ENCODE assay signal across 8 mouse cellular contexts in genomic region chr5:114383184-114383904, GRCm38 (mm10). TPM values are rescaled to one million over a fixed set of nuclear protein-coding genes. Genes with fewer than 3 reads are reported as not detected.
DNase-seq lines count a peak whose midpoint lies in the region; ATAC-seq lines count a peak whose summit lies in the region.
"Had no signal": no experiment of that assay in that cellular context is flagged by ENCODE, and none has a peak within 500 bp of the region (broad histone marks: within the 10 kb centered on the region; RNA-seq: fewer than 3 reads in every experiment).

No protein-coding gene starts in this region.

- no peaks in the 10 kb centered on the region for H3K27me3 ChIP-seq in intestine, embryonic 14.5 days (replicated peaks; ENCODE audit: control insufficient read depth, insufficient read depth, low read length)
- H3K27me3 ChIP-seq in intestine, embryonic 15.5 days (replicated peaks), result no peaks in the 10 kb centered on the region
- H3K27me3 ChIP-seq in embryonic facial prominence, embryonic 10.5 days (replicated peaks; ENCODE audit: low read depth, poor library complexity, severe bottlenecking), result no peaks in the 10 kb centered on the region
- H3K27me3 ChIP-seq: megakaryocyte, embryonic 14.5 days had no signal

- peak; percentile 70 for DNase-seq in intestine, embryonic 14.5 days (ENCODE audit: low spot score)
- peak; percentile 76 for DNase-seq in 3T3-L1 (ENCODE audit: low read depth, low spot score)
- DNase-seq in B cell, adult 2 months, result peak; percentile 81 to 84
- peak; percentile 62 for DNase-seq in embryonic facial prominence, embryonic 10.5 days (ENCODE audit: low spot score)
- peak; percentile 62 for DNase-seq in retina, embryonic 14.5 days (ENCODE audit: low spot score)
- no peak for DNase-seq in gastrocnemius, postnatal 25 days

- H3K9me3 ChIP-seq in intestine, embryonic 14.5 days (ENCODE audit: control insufficient read depth, low read length), result no peaks in the 10 kb centered on the region
- no peaks in the 10 kb centered on the region for H3K9me3 ChIP-seq in intestine, embryonic 15.5 days
- H3K9me3 ChIP-seq in embryonic facial prominence, embryonic 10.5 days, result no peaks in the 10 kb centered on the region
- H3K9me3 ChIP-seq: megakaryocyte, embryonic 14.5 days had no signal

- H3K4me2 ChIP-seq in intestine, embryonic 14.5 days (ENCODE audit: low read length), result no peak overlapping the region
- no peak overlapping the region for H3K4me2 ChIP-seq in intestine, embryonic 15.5 days (replicated peaks)

- H3K27ac ChIP-seq in intestine, embryonic 14.5 days (ENCODE audit: low read depth), result no peak overlapping the region
- H3K27ac ChIP-seq in intestine, embryonic 15.5 days, result no peak overlapping the region
- H3K27ac ChIP-seq in embryonic facial prominence, embryonic 10.5 days (replicated peaks), result no peak overlapping the region

- no peak overlapping the region for H3K4me3 ChIP-seq in intestine, embryonic 14.5 days (ENCODE audit: low read depth, low read length)
- H3K4me3 ChIP-seq in intestine, embryonic 15.5 days (replicated peaks), result no peak overlapping the region
- H3K4me3 ChIP-seq in embryonic facial prominence, embryonic 10.5 days, result no peak overlapping the region

- no peak for ATAC-seq in intestine, embryonic 14.5 days (replicated peaks; ENCODE audit: low FRiP score, low TSS enrichment, low read depth)
- ATAC-seq in intestine, embryonic 15.5 days, result no peak

- H3K4me1 ChIP-seq in intestine, embryonic 14.5 days (replicated peaks; ENCODE audit: control insufficient read depth, insufficient read depth, low read length), result peaks cover 23% of the 10 kb centered on the region
- H3K4me1 ChIP-seq in intestine, embryonic 15.5 days (replicated peaks), result peaks cover 12% of the 10 kb centered on the region
- peaks cover 31% of the 10 kb centered on the region for H3K4me1 ChIP-seq in embryonic facial prominence, embryonic 10.5 days

- no peak overlapping the region for H3K9ac ChIP-seq in intestine, embryonic 14.5 days (ENCODE audit: low read length)
- no peak overlapping the region for H3K9ac ChIP-seq in intestine, embryonic 15.5 days

- WGBS in intestine, embryonic 14.5 days, result 79% methylated on average over 9 of the region's 9 CpGs
- 80% methylated on average over 9 of the region's 9 CpGs for WGBS in intestine, embryonic 15.5 days
- 80% methylated on average over 9 of the region's 9 CpGs for WGBS in embryonic facial prominence, embryonic 10.5 days

- H3K36me3 ChIP-seq in intestine, embryonic 14.5 days (ENCODE audit: control insufficient read depth, insufficient read depth, low read length), result peaks cover 43% of the 10 kb centered on the region
- H3K36me3 ChIP-seq in intestine, embryonic 15.5 days, result peaks cover 25% of the 10 kb centered on the region
- H3K36me3 ChIP-seq in embryonic facial prominence, embryonic 10.5 days (replicated peaks), result peaks cover 59% of the 10 kb centered on the region

RNA-seq across cellular contexts. Expression of gene Ube3b, which starts 2.9 kb away (rescaled TPM):
- polyA plus RNA-seq in intestine, embryonic 14.5 days (2014; fragmentation: Nextera tagmentation; extraction: Ambion mirVana), result 49.0 and 51.8 TPM in 2 replicates
- 35.7 and 39.3 TPM in 2 replicates for polyA plus RNA-seq in intestine, embryonic 15.5 days (2015; fragmentation: Nextera tagmentation; extraction: Ambion mirVana)
- 54.3 and 54.8 TPM in 2 replicates for polyA plus RNA-seq in embryonic facial prominence, embryonic 10.5 days (2016; fragmentation: Nextera tagmentation; extraction: Ambion mirVana)
- total RNA-seq in gastrocnemius, postnatal 25 days (2021), result 100 to 1,000 TPM; 103 to 107 TPM

RNA-seq across cellular contexts. Expression of gene Kctd10, which starts 3.0 kb away (rescaled TPM):
- polyA plus RNA-seq in intestine, embryonic 14.5 days (2014; fragmentation: Nextera tagmentation; extraction: Ambion mirVana), result 116 and 131 TPM in 2 replicates
- 116 and 119 TPM in 2 replicates for polyA plus RNA-seq in intestine, embryonic 15.5 days (2015; fragmentation: Nextera tagmentation; extraction: Ambion mirVana)
- polyA plus RNA-seq in embryonic facial prominence, embryonic 10.5 days (2016; fragmentation: Nextera tagmentation; extraction: Ambion mirVana), result 112 and 116 TPM in 2 replicates
- total RNA-seq in gastrocnemius, postnatal 25 days (2021), result 10 to 100 TPM; 18.7 to 23.6 TPM
